Mouse (Mus musculus): ENCODE data around the gene Cnr2.

GRCm38 (mm10) chr4:135924418-135924817, 29.2 kb downstream of the Cnr2 start:
- TF ChIP-seq POLR2A (IDR thresholded peaks at IDR 0.05; ENCODE audit: control insufficient read depth, low read depth, low read length) (no peak), CTCF (IDR thresholded peaks at IDR 0.05; ENCODE audit: control insufficient read depth, insufficient read depth, insufficient replicate concordance, low read depth, low read length) (no peak)
